Mouse (Mus musculus) heart, embryonic 16.5 days (tissue): ENCODE data around the gene Pctp. TPM values are rescaled to one million over a fixed set of nuclear protein-coding genes. Genes with fewer than 3 reads are reported as not detected.
A peak's percentile ranks its signal among the peaks of the same experiment; 100 is the strongest.

Source experiments
- ATAC-seq: fragments of 200-750 bp; cut with Nextera tagmentation; replicated peaks from 2 replicates; pipeline ENCODE4 v1.8.0; 2017; ENCODE audit warnings: moderate number of reproducible peaks; ENCODE audit not compliant: insufficient read depth, low FRiP score; ENCODE audit errors: extremely low read depth
- H3K27ac ChIP-seq: fragments of 300-500 bp; sonication (generic); 2 replicates; pipeline ENCODE4 v1.5.1; 2014; ENCODE audit warnings: mild to moderate bottlenecking, low read length, control low read depth, moderate library complexity
- H3K27me3 ChIP-seq: fragments of 300-500 bp; sonication (generic); 2 replicates; pipeline ENCODE4 v1.6.1; 2014; ENCODE audit warnings: low read length, mixed read lengths; ENCODE audit not compliant: control insufficient read depth, insufficient read depth
- H3K36me3 ChIP-seq: fragments of 300-500 bp; sonication (generic); 2 replicates; pipeline ENCODE4 v1.6.1; 2014; ENCODE audit not compliant: control insufficient read depth, insufficient read depth
- H3K4me1 ChIP-seq: fragments of 300-500 bp; sonication (generic); 2 replicates; pipeline ENCODE4 v1.6.1; 2014; ENCODE audit warnings: low read length, mixed read lengths; ENCODE audit not compliant: control insufficient read depth, insufficient read depth
- H3K4me2 ChIP-seq: fragments of 300-500 bp; sonication (generic); 2 replicates; pipeline ENCODE4 v1.6.1; 2014; ENCODE audit warnings: low read depth, mild to moderate bottlenecking, control low read depth, low read length
- H3K4me3 ChIP-seq: fragments of 300-500 bp; sonication (generic); 2 replicates; pipeline ENCODE4 v1.5.1; 2014; ENCODE audit warnings: mild to moderate bottlenecking, control low read depth, low read length
- H3K9ac ChIP-seq: fragments of 300-500 bp; sonication (generic); 2 replicates; pipeline ENCODE4 v1.6.1; 2014; ENCODE audit warnings: low read length, control low read depth
- H3K9me3 ChIP-seq: fragments of 300-500 bp; sonication (generic); replicated peaks from 2 replicates; pipeline ENCODE4 v1.6.1; 2016; ENCODE audit warnings: low read length; ENCODE audit not compliant: control insufficient read depth
- WGBS: fragments of 180-500 bp; shearing (Covaris S2); extraction: QIAGEN DNeasy Blood & Tissue Kit; methylation state at CpG from one replicate; pipeline ENCODE4 v1.1.7; 2014; 5-methylcytosine and 5-hydroxymethylcytosine counted together
- polyA plus RNA-seq: library from polyadenylated mRNA; unstranded; fragments of >200 nt; fragmentation: Nextera tagmentation; extraction: Ambion mirVana; gene quantifications from 2 replicates; pipeline ENCODE4 v1.2.1, GENCODE M21; 2015

The Pctp gene
- polyA plus RNA-seq, 1 experiment from 2014 or later, result 7.3 TPM

- WGBS, result 21% methylated on average over 8 of the region's 8 CpGs
Measured at GRCm38 (mm10) chr11:89988936-89989589, 13.6 kb downstream of the Pctp start.

GRCm38 (mm10) chr11:89986516-89986915 lies 16.2 kb downstream of the Pctp start:
- no peak overlapping the region for H3K27ac ChIP-seq
- no peak for ATAC-seq
- WGBS, result 85% methylated on average over 8 of the region's 8 CpGs
- no peaks in the 10 kb centered on the region for H3K36me3 ChIP-seq
- H3K4me3 ChIP-seq, result no peak overlapping the region
- no peaks in the 10 kb centered on the region for H3K4me1 ChIP-seq
- no peak overlapping the region for H3K4me2 ChIP-seq
- no peak overlapping the region for H3K9ac ChIP-seq
- H3K9me3 ChIP-seq, result no peaks in the 10 kb centered on the region
- no peaks in the 10 kb centered on the region for H3K27me3 ChIP-seq

More at GRCm38 (mm10) chr11:89988936-89989589, 13.6 kb downstream of the Pctp start:
- Histone ChIP-seq H3K36me3 (no peaks in the 10 kb centered on the region), H3K9me3 (no peaks in the 10 kb centered on the region), H3K4me3 (no peak overlapping the region), H3K27ac (no peak overlapping the region), H3K9ac (no peak overlapping the region), H3K4me1 (no peaks in the 10 kb centered on the region), H3K27me3 (no peaks in the 10 kb centered on the region), H3K4me2 (no peak overlapping the region)
- ATAC-seq, result peak; percentile 55; the same call in 1 of the 2 replicates

GRCm38 (mm10) chr11:89985200-89986187 lies 17.2 kb downstream of the Pctp start:
- H3K27ac ChIP-seq, result no peak overlapping the region
- no peaks in the 10 kb centered on the region for H3K9me3 ChIP-seq
- ATAC-seq, result no peak
- no peaks in the 10 kb centered on the region for H3K36me3 ChIP-seq
- no peaks in the 10 kb centered on the region for H3K4me1 ChIP-seq
- 72% methylated on average over 10 of the region's 10 CpGs for WGBS
- no peaks in the 10 kb centered on the region for H3K27me3 ChIP-seq
- no peak overlapping the region for H3K4me3 ChIP-seq
- H3K4me2 ChIP-seq, result no peak overlapping the region
- H3K9ac ChIP-seq, result no peak overlapping the region

- ATAC-seq, result no peak
- H3K27me3 ChIP-seq, result no peaks in the 10 kb centered on the region
- H3K4me1 ChIP-seq, result no peaks in the 10 kb centered on the region
- no peak overlapping the region for H3K9ac ChIP-seq
- no peak overlapping the region for H3K4me2 ChIP-seq
- H3K4me3 ChIP-seq, result no peak overlapping the region
- H3K9me3 ChIP-seq, result no peaks in the 10 kb centered on the region
- H3K27ac ChIP-seq, result no peak overlapping the region
- H3K36me3 ChIP-seq, result no peaks in the 10 kb centered on the region
- 93% methylated on average over 5 of the region's 5 CpGs for WGBS
Measured at GRCm38 (mm10) chr11:89984436-89984835, 18.3 kb downstream of the Pctp start.

GRCm38 (mm10) chr11:89982918-89983317 lies 19.8 kb downstream of the Pctp start:
- Histone ChIP-seq H3K9me3 (no peaks in the 10 kb centered on the region), H3K9ac (no peak overlapping the region), H3K4me2 (no peak overlapping the region), H3K27me3 (no peaks in the 10 kb centered on the region), H3K4me3 (no peak overlapping the region), H3K4me1 (peaks cover 9% of the 10 kb centered on the region), H3K27ac (no peak overlapping the region), H3K36me3 (no peaks in the 10 kb centered on the region)
- 74% methylated on average over 2 of the region's 2 CpGs for whole genome bisulfite sequencing
- no peak for ATAC-seq

GRCm38 (mm10) chr11:89980106-89980505 lies 22.6 kb downstream of the Pctp start:
- no peaks in the 10 kb centered on the region for H3K36me3 ChIP-seq
- no peaks in the 10 kb centered on the region for H3K27me3 ChIP-seq
- no peak overlapping the region for H3K4me3 ChIP-seq
- H3K27ac ChIP-seq, result no peak overlapping the region
- no peaks in the 10 kb centered on the region for H3K9me3 ChIP-seq
- no peak for ATAC-seq
- 94% methylated on average over 2 of the region's 2 CpGs for WGBS
- peaks cover 13% of the 10 kb centered on the region for H3K4me1 ChIP-seq
- no peak overlapping the region for H3K4me2 ChIP-seq
- no peak overlapping the region for H3K9ac ChIP-seq

- Histone ChIP-seq H3K36me3 (no peaks in the 10 kb centered on the region), H3K4me1 (peaks cover 13% of the 10 kb centered on the region), H3K4me3 (no peak overlapping the region), H3K9me3 (no peaks in the 10 kb centered on the region), H3K27ac (peak overlapping the region; percentile 30), H3K27me3 (no peaks in the 10 kb centered on the region), H3K4me2 (peak overlapping the region; percentile 36), H3K9ac (no peak overlapping the region)
- no peak for ATAC-seq
- WGBS, result 43% methylated on average over 11 of the region's 11 CpGs
Measured at GRCm38 (mm10) chr11:89978914-89979818, 23.5 kb downstream of the Pctp start.

GRCm38 (mm10) chr11:89978353-89978831 lies 24.3 kb downstream of the Pctp start:
- no peak overlapping the region for H3K9ac ChIP-seq

More at GRCm38 (mm10) chr11:89978353-89978831, 24.3 kb downstream of the Pctp start:
- Histone ChIP-seq H3K4me2 (peak overlapping the region; percentile 36), H3K4me1 (peaks cover 13% of the 10 kb centered on the region), H3K4me3 (no peak overlapping the region), H3K9me3 (no peaks in the 10 kb centered on the region), H3K27me3 (no peaks in the 10 kb centered on the region), H3K36me3 (no peaks in the 10 kb centered on the region), H3K27ac (peak overlapping the region; percentile 30)
- peak; percentile 61 for ATAC-seq
- WGBS, result 17% methylated on average over 11 of the region's 11 CpGs
